Mouse (Mus musculus): ENCODE data around the gene Il17re.

The Il17re gene

GRCm38 (mm10) chr6:113444207-113444965 lies 13.9 kb upstream of the Il17re start:
- no peak for DNase-seq

DNA sequence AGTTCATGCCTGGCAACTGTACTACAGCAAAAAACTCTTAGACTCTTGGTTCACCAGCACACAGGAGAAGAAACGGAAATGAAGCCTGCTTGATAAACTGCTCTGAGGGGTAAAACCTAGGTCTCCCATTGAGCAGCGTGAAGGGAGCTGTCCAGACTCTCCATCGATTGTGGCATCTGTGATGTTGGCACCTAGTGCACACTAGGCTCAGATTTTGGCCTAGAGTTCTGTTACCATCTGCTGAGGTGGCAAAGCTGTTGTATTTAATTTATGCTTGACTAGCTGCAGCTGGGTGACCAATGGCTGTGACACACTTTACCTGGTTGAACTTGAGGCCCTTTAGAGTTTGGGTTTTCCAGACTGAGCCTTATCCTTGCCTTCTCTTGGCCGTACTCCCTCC lies 10.6 kb upstream of the Il17re start:
- no peak for DNase-seq

DNA sequence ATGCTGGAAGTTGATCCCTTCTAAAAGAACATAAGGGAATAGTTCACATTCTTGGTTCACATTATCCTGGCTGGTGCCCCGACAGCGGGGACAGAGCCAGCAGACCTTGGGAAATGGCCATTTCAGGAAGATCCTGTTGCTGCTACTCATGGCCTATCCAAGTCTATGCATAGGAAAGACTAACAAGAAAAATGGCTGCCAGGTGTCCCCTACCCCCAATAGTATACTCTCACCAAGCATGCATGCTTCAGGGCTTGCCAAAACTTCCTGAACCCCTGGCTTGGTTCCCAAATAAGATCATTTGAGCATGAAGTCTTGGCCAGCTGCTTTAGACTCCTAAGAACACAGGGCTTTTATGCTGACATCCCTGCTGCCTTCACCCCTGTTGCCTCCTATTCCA lies 6.4 kb upstream of the Il17re start:
- no peak for DNase-seq

DNA sequence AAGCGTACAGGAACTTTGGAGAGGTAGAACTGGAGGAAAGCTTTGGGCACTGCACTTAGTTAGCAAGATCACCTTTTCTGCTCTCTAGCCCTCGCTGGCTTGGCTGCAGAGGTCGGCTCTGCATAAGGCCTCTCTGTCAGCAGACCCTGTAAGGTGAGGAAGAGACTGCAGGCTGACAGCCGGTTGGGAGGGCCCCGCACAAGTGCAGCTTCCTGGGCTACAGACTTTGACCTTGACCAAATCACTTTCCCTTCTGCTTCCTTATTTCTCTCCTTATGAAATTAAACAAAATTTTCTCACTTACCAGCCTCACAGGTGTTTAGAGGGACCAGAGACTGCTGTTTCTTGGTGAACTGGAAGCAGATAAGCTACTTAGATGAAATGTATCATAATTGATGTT lies 3.3 kb upstream of the Il17re start:
- DNase-seq, result no peak

- DNase-seq, result no peak
These were observed 351 bp downstream of the Il17re start for GRCm38 (mm10) chr6:113458635-113459034.

- DNase-seq, result no peak
These were observed 5.8 kb downstream of the Il17re start for GRCm38 (mm10) chr6:113464040-113464439.

- no peak for DNase-seq
These were observed 7.3 kb downstream of the Il17re start for GRCm38 (mm10) chr6:113465602-113466001.

GRCm38 (mm10) chr6:113468512-113468911 lies 10.2 kb downstream of the Il17re start:
- no peak for DNase-seq

- DNase-seq, result peak; percentile 71
These were observed 10.7 kb downstream of the Il17re start for GRCm38 (mm10) chr6:113469021-113469420.

GRCm38 (mm10) chr6:113469432-113469831 lies 11.1 kb downstream of the Il17re start:
- peak; percentile 76 for DNase-seq

GRCm38 (mm10) chr6:113471297-113471936 lies 13.1 kb downstream of the Il17re start, which contains the start of gene Il17rc:
Il17rc (plus strand) TSS chr6:113471427.
- DNase-seq, result no peak

DNA sequence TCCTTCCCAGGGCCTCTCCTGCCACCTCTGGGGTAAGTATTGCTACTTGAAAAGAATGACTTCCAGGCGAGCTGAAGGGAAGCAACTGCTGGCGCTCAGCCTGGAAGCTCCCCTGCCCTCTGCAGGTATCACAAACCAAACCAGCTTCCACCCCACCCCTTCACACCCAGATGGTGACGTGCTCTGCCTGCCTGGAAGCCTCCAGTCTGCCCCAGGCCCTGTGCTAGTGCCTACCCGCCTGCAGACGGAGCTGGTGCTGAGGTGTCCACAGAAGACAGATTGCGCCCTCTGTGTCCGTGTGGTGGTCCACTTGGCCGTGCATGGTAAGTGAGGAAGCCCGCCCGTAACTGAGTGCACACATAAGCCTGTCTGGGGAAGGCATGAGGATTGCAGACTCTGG lies 13.8 kb downstream of the Il17re start:
- no peak for DNase-seq

DNA sequence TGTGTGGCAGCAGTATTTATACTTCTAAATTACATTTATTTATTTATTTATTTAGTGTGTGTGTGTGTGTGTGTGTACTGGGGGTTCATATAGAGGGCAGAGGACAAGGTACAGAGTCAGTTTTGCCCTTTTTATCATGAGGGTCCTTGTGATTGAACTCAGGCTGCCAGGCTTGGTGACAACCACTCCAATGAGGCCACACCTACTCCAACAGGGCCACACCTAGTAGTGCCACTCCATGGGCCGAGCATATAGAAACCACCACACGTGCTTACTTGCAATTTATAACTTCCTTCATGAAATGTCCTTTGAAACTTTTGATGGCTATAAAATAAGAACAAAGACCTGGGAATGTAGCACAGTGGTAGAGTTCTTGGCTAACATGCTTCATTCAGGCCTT lies 15.0 kb downstream of the Il17re start:
- DNase-seq, result no peak

GRCm38 (mm10) chr6:113473715-113474114 lies 15.4 kb downstream of the Il17re start:
- DNase-seq, result no peak

DNA sequence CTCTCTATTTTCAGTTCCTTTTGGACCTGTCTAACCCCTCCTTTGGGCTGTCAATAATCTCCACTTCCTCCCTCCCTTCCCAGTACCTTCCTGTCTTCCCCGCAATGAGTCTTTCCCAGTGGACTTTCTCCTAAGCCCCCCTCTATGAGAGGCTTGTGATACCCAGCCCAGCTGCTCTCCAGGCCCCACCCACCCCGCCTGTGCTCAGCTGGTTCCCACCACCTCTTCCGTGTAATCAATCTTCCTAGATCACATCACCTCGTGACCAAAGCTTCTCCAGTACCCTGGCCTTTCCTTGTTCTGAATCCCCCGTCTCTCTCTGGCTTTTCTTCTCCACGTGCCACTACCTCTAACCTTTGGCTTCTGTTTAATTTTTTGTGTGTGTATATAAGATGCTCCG lies 19.1 kb downstream of the Il17re start:
- DNase-seq, result no peak

DNA sequence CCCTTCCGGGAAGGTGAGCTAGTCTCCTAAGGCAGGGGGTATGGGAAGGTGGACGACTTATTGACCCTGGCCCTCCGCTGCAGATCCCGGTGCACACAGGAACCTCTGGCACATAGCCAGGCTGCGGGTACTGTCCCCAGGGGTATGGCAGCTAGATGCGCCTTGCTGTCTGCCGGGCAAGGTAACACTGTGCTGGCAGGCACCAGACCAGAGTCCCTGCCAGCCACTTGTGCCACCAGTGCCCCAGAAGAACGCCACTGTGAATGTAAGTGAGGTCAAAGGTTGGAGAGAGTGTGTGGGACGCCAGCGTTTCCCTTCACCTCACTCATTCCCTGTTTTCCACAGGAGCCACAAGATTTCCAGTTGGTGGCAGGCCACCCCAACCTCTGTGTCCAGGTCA lies 20.6 kb downstream of the Il17re start:
- no peak for DNase-seq

- DNase-seq, result no peak
These were observed 22.5 kb downstream of the Il17re start for GRCm38 (mm10) chr6:113480555-113481373.

DNA sequence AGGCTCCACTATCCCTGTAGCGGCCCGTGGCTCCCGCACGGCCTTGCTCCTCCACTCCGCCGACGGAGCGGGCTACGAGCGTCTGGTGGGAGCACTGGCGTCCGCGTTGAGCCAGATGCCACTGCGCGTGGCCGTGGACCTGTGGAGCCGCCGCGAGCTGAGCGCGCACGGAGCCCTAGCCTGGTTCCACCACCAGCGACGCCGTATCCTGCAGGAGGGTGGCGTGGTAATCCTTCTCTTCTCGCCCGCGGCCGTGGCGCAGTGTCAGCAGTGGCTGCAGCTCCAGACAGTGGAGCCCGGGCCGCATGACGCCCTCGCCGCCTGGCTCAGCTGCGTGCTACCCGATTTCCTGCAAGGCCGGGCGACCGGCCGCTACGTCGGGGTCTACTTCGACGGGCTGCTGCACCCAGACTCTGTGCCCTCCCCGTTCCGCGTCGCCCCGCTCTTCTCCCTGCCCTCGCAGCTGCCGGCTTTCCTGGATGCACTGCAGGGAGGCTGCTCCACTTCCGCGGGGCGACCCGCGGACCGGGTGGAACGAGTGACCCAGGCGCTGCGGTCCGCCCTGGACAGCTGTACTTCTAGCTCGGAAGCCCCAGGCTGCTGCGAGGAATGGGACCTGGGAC lies 24.3 kb downstream of the Il17re start:
- DNase-seq, result peak; percentile 66

- peak; percentile 94 for DNase-seq
These were observed 24.9 kb downstream of the Il17re start, which contains the start of gene Creld1 for GRCm38 (mm10) chr6:113483100-113483615. Creld1 (plus strand) TSS chr6:113483297.

- DNase-seq, result no peak
These were observed 25.4 kb downstream of the Il17re start for GRCm38 (mm10) chr6:113483729-113484128.

DNA sequence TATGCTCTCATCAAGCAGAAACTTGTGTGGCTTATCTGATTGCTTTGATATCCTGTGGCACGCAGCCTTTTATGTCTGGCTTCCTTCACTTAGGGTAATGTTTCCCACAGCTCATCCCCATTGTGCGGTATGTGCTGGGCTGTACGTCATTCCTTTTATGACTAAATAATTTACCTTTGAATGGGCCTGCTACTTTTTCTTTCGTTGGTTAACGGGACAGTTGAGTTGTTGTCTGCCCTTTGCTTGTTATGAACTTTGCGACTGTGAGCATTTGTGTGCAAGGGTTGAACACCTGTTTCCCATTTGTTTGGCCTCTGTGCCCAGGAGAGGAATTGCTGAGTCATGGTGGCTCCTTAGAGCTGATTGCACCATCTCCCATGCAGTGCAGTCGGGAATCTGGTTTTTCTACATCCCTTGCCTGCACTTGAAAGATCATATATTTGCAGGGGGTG lies 28.9 kb downstream of the Il17re start:
- no peak for DNase-seq

GRCm38 (mm10) chr6:113489410-113489809 lies 31.1 kb downstream of the Il17re start:
- DNase-seq, result no peak

All from cerebellum, adult 8-10 months (tissue).